Mouse (Mus musculus) limb, embryonic 14.5 days (tissue): ENCODE results near the gene Gcnt1. TPM values are rescaled to one million over a fixed set of nuclear protein-coding genes. Genes with fewer than 3 reads are reported as not detected.

Experiments used
- ATAC-seq: fragments of 200-750 bp; cut with Nextera tagmentation; 2 replicates; pipeline ENCODE4 v1.8.0; 2017; ENCODE audit warnings: low read depth, moderate number of reproducible peaks, moderate TSS enrichment; ENCODE audit not compliant: low FRiP score
- DNase-seq: peaks from one replicate; pipeline ENCODE4 v3.0.0-alpha.2; 2015; ENCODE audit warnings: low spot score
- H3K27ac ChIP-seq: fragments of 300-500 bp; sonication (generic); replicated peaks from 2 replicates; pipeline ENCODE4 v1.5.1; 2014; ENCODE audit warnings: low read depth, mild to moderate bottlenecking, low read length, moderate library complexity, mixed read lengths
- H3K27me3 ChIP-seq: fragments of 300-500 bp; sonication (generic); 2 replicates; pipeline ENCODE4 v1.6.1; 2014; ENCODE audit warnings: low read length, mixed read lengths; ENCODE audit not compliant: control insufficient read depth, insufficient read depth
- H3K36me3 ChIP-seq: fragments of 300-500 bp; sonication (generic); 2 replicates; pipeline ENCODE4 v1.6.1; 2014; ENCODE audit warnings: mild to moderate bottlenecking, low read length, moderate library complexity, mixed read lengths; ENCODE audit not compliant: control insufficient read depth, insufficient read depth
- H3K4me1 ChIP-seq: fragments of 300-500 bp; sonication (generic); 2 replicates; pipeline ENCODE4 v1.6.1; 2014; ENCODE audit warnings: antibody characterized with exemption, low read length, mixed read lengths; ENCODE audit not compliant: control insufficient read depth, insufficient read depth
- H3K4me2 ChIP-seq: fragments of 300-500 bp; sonication (generic); replicated peaks from 2 replicates; pipeline ENCODE4 v1.6.1; 2014; ENCODE audit warnings: low read depth, mild to moderate bottlenecking, low read length, moderate library complexity; ENCODE audit not compliant: severe bottlenecking
- H3K4me3 ChIP-seq: fragments of 300-500 bp; sonication (generic); replicated peaks from 2 replicates; pipeline ENCODE4 v1.5.1; 2014; ENCODE audit warnings: low read length
- H3K9ac ChIP-seq: fragments of 300-500 bp; sonication (generic); 2 replicates; pipeline ENCODE4 v1.6.1; 2014; ENCODE audit warnings: mild to moderate bottlenecking, low read depth, low read length, moderate library complexity; ENCODE audit not compliant: severe bottlenecking
- H3K9me3 ChIP-seq: fragments of 300-500 bp; sonication (generic); 2 replicates; pipeline ENCODE4 v1.6.1; 2016; ENCODE audit warnings: low read length; ENCODE audit not compliant: control insufficient read depth
- POLR2A ChIP-seq: fragments of 200-500 bp; IDR thresholded peaks from 2 replicates; pipeline ENCODE4 v1.8.0; 2012; ENCODE audit warnings: inconsistent platforms, mild to moderate bottlenecking, moderate library complexity, borderline replicate concordance; ENCODE audit not compliant: insufficient read depth, insufficient read length; ENCODE audit errors: extremely low read depth
- WGBS: fragments of 180-500 bp; shearing (Covaris S2); extraction: QIAGEN DNeasy Blood & Tissue Kit; methylation state at CpG from one replicate; pipeline ENCODE4 v1.1.7; 2014; 5-methylcytosine and 5-hydroxymethylcytosine counted together
- polyA plus RNA-seq, 2 experiments: library from polyadenylated mRNA; depleted of rRNA in 1 of 2; stranded (reverse) in 1 of 2; unstranded in 1 of 2; fragments of >200 nt; fragmentation: Nextera tagmentation in 1 of 2; extraction: Ambion mirVana in 1 of 2; gene quantifications; 2 replicates each; pipeline versions ENCODE4 v1.2.1 to v1.2.3; 2012 to 2014

Gene Gcnt1
- polyA plus RNA-seq, 2 experiments: 3.4 to 5.3 TPM

DNA sequence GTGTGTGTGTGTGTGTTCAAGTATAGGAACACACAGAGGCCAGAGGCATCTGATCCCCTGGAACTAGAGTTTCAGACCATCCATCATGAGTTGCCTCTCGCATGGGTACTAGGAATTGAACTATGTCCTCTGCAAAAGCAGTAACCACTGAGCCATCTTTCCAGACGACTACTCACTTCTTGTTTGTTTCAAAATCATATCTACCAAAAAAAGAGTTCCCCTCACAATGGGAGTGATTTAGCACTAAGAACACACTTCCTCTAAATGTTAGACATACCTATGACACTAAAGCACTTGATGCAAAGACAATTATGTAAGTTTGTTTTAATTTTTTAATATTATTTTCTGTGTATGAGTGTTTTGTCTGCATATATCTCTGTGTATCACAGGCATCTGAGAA is 24.8 kb downstream of the Gcnt1 start:
- H3K27me3 ChIP-seq: no peaks in the 10 kb centered on the region
- no peaks in the 10 kb centered on the region for H3K9me3 ChIP-seq
- no peak overlapping the region for H3K9ac ChIP-seq
- 85% methylated on average over 2 of the region's 2 CpGs for WGBS
- no peak for TF ChIP-seq POLR2A
- H3K4me3 ChIP-seq: no peak overlapping the region
- ATAC-seq: no peak
- H3K4me2 ChIP-seq: no peak overlapping the region
- H3K27ac ChIP-seq: no peak overlapping the region
- no peaks in the 10 kb centered on the region for H3K4me1 ChIP-seq
- H3K36me3 ChIP-seq: no peaks in the 10 kb centered on the region
- DNase-seq: no peak

DNA sequence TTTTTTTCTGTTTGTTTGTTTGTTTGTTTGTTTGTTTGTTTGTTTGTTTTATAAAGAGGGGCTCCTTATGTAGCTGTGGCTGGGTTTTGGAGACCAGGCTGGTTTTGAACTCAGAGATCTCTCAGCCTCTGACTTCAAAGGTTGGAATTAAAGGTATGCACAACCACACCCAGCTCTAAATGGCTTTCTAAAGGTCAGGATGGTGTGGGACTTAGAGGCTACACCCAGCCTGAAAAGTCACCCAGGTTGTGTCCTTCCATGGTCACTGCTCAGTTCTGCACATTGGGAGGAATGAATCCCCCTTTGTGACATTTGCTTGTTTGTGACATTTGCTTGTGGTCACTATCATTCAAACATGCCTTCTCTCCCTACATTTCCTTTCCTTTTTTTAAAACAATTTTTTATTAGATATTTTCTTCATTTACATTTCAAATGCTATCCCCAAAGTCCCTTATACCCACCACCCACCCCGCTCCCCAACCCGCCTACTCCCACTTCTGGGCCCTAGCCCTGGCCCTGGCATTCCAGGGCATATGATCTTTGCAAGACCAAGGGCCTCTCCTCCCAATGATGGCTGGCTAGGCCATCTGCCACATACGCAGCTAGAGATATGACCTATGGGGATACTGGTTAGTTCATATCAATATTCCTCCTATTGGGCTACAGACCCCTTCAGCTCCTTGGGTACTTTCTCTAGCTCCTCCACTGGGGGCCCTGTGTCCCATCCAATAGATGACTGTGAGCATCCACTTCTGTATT is 25.7 kb downstream of the Gcnt1 start:
- no peak for ATAC-seq
- H3K27ac ChIP-seq: no peak overlapping the region

DNA sequence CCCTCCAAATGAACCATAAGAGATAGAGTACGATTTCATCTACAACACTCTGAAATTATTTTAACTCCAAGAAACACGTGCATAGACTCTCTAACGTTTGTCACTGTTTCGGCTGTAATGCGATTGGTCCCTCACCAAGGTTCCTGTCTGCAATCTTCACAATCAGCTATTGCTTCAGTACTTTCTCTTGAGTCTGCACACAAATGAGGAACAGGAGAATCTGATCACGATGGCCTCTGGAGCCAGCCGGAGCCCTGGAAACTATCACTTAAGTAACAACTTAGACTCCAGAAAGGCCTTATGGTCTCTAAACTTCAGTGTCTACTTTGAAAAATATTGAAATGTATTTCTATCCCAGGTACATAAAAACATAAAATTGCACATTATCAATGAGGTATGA is 27.8 kb downstream of the Gcnt1 start:
- ATAC-seq (no peak), DNase-seq (no peak)
- WGBS: 86% methylated on average over 7 of the region's 7 CpGs
- H3K27ac ChIP-seq: no peak overlapping the region
- no peak for TF ChIP-seq POLR2A
- H3K36me3 ChIP-seq: no peaks in the 10 kb centered on the region
- H3K27me3 ChIP-seq: no peaks in the 10 kb centered on the region
- no peak overlapping the region for H3K9ac ChIP-seq
- H3K9me3 ChIP-seq: no peaks in the 10 kb centered on the region
- no peak overlapping the region for H3K4me3 ChIP-seq
- no peak overlapping the region for H3K4me2 ChIP-seq
- no peaks in the 10 kb centered on the region for H3K4me1 ChIP-seq

More for the DNA sequence above, 25.7 kb downstream of the Gcnt1 start:
- Histone ChIP-seq H3K4me1 (no peaks in the 10 kb centered on the region), H3K4me2 (no peak overlapping the region), H3K9me3 (no peaks in the 10 kb centered on the region), H3K9ac (no peak overlapping the region), H3K27me3 (no peaks in the 10 kb centered on the region), H3K4me3 (no peak overlapping the region), H3K36me3 (no peaks in the 10 kb centered on the region)
- TF ChIP-seq POLR2A: no peak
- WGBS: 95% methylated on average over 3 of the region's 3 CpGs
- DNase-seq: no peak

DNA sequence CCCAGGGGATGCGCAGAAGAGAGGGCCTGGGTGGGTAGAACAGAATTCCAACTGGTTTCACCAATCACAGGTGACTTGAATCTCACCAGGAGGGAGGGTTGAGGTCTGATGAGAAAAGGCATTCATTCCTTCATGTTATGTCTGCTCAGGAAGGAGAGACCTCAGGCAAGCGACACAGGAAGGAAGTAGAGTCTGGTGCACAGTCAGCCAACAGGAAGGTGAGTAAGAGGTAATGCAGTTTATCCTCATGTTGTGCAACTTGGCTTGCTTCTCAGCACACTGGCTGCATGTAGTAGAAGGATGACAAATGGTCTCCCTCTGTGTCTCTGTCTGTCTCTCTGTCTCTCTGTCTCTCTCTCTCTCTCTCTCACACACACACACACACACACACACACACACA is 33.1 kb downstream of the Gcnt1 start:
- H3K4me1 ChIP-seq: peaks cover 7% of the 10 kb centered on the region; the same call in 1 of the 2 replicates
- ATAC-seq (no peak), DNase-seq (no peak)
- no peaks in the 10 kb centered on the region for H3K36me3 ChIP-seq
- no peaks in the 10 kb centered on the region for H3K27me3 ChIP-seq
- TF ChIP-seq POLR2A: no peak
- WGBS: 74% methylated on average over 2 of the region's 2 CpGs
- H3K4me2 ChIP-seq: no peak overlapping the region
- H3K9me3 ChIP-seq: no peaks in the 10 kb centered on the region
- no peak overlapping the region for H3K9ac ChIP-seq
- no peak overlapping the region for H3K27ac ChIP-seq
- H3K4me3 ChIP-seq: no peak overlapping the region

DNA sequence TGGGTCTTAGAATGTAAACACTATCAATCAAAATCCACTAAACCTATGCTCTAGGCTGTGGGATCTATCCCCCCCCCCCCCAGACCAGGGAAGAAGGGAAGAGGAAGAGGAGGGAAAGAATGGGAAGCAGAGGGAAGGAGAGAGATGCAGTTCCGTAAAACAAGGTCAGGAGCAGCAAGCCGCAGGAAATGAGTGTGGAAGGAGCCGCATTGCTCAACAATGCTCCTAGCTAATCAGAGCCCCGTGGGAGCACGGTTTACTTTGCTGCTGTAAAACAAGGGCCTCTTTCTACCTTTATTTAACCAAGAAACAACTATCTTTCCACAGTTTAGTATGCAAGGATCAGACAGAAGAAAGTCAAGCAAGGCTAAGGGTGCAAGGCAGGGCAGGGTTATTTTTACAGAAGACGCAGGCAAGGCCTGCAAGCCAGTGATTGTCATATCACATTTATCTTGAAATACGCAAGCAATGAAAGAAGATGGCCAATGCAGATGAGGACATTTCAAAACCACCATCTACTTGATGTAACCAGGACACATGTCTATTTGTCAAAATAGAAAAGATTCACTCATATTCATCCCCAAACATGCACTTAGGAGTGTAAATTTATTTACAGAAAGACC is 35.5 kb downstream of the Gcnt1 start:
- DNase-seq: no peak
- H3K27ac ChIP-seq: no peak overlapping the region
- H3K4me3 ChIP-seq: no peak overlapping the region
- ATAC-seq: no peak
- peaks cover 7% of the 10 kb centered on the region; the same call in 1 of the 2 replicates for H3K4me1 ChIP-seq
- H3K27me3 ChIP-seq: no peaks in the 10 kb centered on the region
- no peak overlapping the region for H3K9ac ChIP-seq
- no peaks in the 10 kb centered on the region for H3K36me3 ChIP-seq
- 57% methylated on average over 7 of the region's 7 CpGs for WGBS
- TF ChIP-seq POLR2A: no peak
- H3K9me3 ChIP-seq: no peaks in the 10 kb centered on the region
- no peak overlapping the region for H3K4me2 ChIP-seq
